Mouse (Mus musculus): ENCODE measurements around the gene Cdk20. TPM values are rescaled to one million over a fixed set of nuclear protein-coding genes. Genes with fewer than 3 reads are reported as not detected.

Gene Cdk20
- polyA plus RNA-seq, 1 experiment from 2014 or later: 21.9 TPM

GRCm38 (mm10) chr13:64416955-64417601, 15.0 kb upstream of the Cdk20 start:
- Histone ChIP-seq H3K4me2 (ENCODE audit: low read depth, low read length) (no peak overlapping the region), H3K27me3 (ENCODE audit: control insufficient read depth, insufficient read depth, low read length) (no peaks in the 10 kb centered on the region), H3K27ac (ENCODE audit: low read depth, low read length) (no peak overlapping the region), H3K4me1 (ENCODE audit: control insufficient read depth, insufficient read depth, low read length) (no peaks in the 10 kb centered on the region), H3K4me3 (ENCODE audit: low read depth, low read length) (no peak overlapping the region), H3K36me3 (ENCODE audit: control insufficient read depth, insufficient read depth, low read length) (no peaks in the 10 kb centered on the region), H3K9ac (replicated peaks; ENCODE audit: low read depth, low read length) (no peak overlapping the region), H3K9me3 (ENCODE audit: control insufficient read depth, low read length) (no peaks in the 10 kb centered on the region)
- 60% methylated on average over 5 of the region's 5 CpGs for WGBS
- ATAC-seq (ENCODE audit: low read depth): no peak

GRCm38 (mm10) chr13:64420847-64421246, 11.3 kb upstream of the Cdk20 start:
- Histone ChIP-seq H3K36me3 (ENCODE audit: control insufficient read depth, insufficient read depth, low read length) (no peaks in the 10 kb centered on the region), H3K9me3 (ENCODE audit: control insufficient read depth, low read length) (no peaks in the 10 kb centered on the region), H3K4me1 (ENCODE audit: control insufficient read depth, insufficient read depth, low read length) (no peaks in the 10 kb centered on the region), H3K27ac (ENCODE audit: low read depth, low read length) (no peak overlapping the region), H3K27me3 (ENCODE audit: control insufficient read depth, insufficient read depth, low read length) (no peaks in the 10 kb centered on the region), H3K4me2 (ENCODE audit: low read depth, low read length) (no peak overlapping the region), H3K4me3 (ENCODE audit: low read depth, low read length) (no peak overlapping the region), H3K9ac (replicated peaks; ENCODE audit: low read depth, low read length) (no peak overlapping the region)
- WGBS: 83% methylated on average over 1 of the region's 1 CpGs
- no peak for ATAC-seq (ENCODE audit: low read depth)

- Histone ChIP-seq H3K4me2 (ENCODE audit: low read depth, low read length) (no peak overlapping the region), H3K27ac (ENCODE audit: low read depth, low read length) (no peak overlapping the region), H3K4me3 (ENCODE audit: low read depth, low read length) (no peak overlapping the region), H3K27me3 (ENCODE audit: control insufficient read depth, insufficient read depth, low read length) (no peaks in the 10 kb centered on the region), H3K4me1 (ENCODE audit: control insufficient read depth, insufficient read depth, low read length) (no peaks in the 10 kb centered on the region), H3K9ac (replicated peaks; ENCODE audit: low read depth, low read length) (no peak overlapping the region), H3K9me3 (ENCODE audit: control insufficient read depth, low read length) (no peaks in the 10 kb centered on the region), H3K36me3 (ENCODE audit: control insufficient read depth, insufficient read depth, low read length) (no peaks in the 10 kb centered on the region)
- ATAC-seq (ENCODE audit: low read depth): no peak
- 72% methylated on average over 3 of the region's 3 CpGs for WGBS
Observed at GRCm38 (mm10) chr13:64421386-64421785, 10.7 kb upstream of the Cdk20 start.

GRCm38 (mm10) chr13:64421952-64422606, 10.0 kb upstream of the Cdk20 start:
- Histone ChIP-seq H3K27ac (ENCODE audit: low read depth, low read length) (no peak overlapping the region), H3K27me3 (ENCODE audit: control insufficient read depth, insufficient read depth, low read length) (no peaks in the 10 kb centered on the region), H3K9me3 (ENCODE audit: control insufficient read depth, low read length) (no peaks in the 10 kb centered on the region), H3K36me3 (ENCODE audit: control insufficient read depth, insufficient read depth, low read length) (no peaks in the 10 kb centered on the region), H3K4me3 (ENCODE audit: low read depth, low read length) (no peak overlapping the region), H3K9ac (replicated peaks; ENCODE audit: low read depth, low read length) (no peak overlapping the region), H3K4me2 (ENCODE audit: low read depth, low read length) (no peak overlapping the region), H3K4me1 (ENCODE audit: control insufficient read depth, insufficient read depth, low read length) (no peaks in the 10 kb centered on the region)
- 90% methylated on average over 7 of the region's 7 CpGs for WGBS
- ATAC-seq (ENCODE audit: low read depth): no peak

GRCm38 (mm10) chr13:64422607-64422957, 9.5 kb upstream of the Cdk20 start:
- H3K4me2 ChIP-seq (ENCODE audit: low read depth, low read length): no peak overlapping the region
- ATAC-seq (ENCODE audit: low read depth): no peak
- H3K27ac ChIP-seq (ENCODE audit: low read depth, low read length): no peak overlapping the region
- no peak overlapping the region for H3K9ac ChIP-seq (replicated peaks; ENCODE audit: low read depth, low read length)
- H3K4me3 ChIP-seq (ENCODE audit: low read depth, low read length): no peak overlapping the region
- no peaks in the 10 kb centered on the region for H3K36me3 ChIP-seq (ENCODE audit: control insufficient read depth, insufficient read depth, low read length)
- H3K9me3 ChIP-seq (ENCODE audit: control insufficient read depth, low read length): no peaks in the 10 kb centered on the region
- H3K27me3 ChIP-seq (ENCODE audit: control insufficient read depth, insufficient read depth, low read length): no peaks in the 10 kb centered on the region
- H3K4me1 ChIP-seq (ENCODE audit: control insufficient read depth, insufficient read depth, low read length): no peaks in the 10 kb centered on the region
- WGBS: 90% methylated on average over 6 of the region's 6 CpGs

GRCm38 (mm10) chr13:64424347-64424746, 7.8 kb upstream of the Cdk20 start:
- H3K27ac ChIP-seq (ENCODE audit: low read depth, low read length): no peak overlapping the region
- H3K27me3 ChIP-seq (ENCODE audit: control insufficient read depth, insufficient read depth, low read length): no peaks in the 10 kb centered on the region
- ATAC-seq (ENCODE audit: low read depth): no peak
- no peak overlapping the region for H3K9ac ChIP-seq (replicated peaks; ENCODE audit: low read depth, low read length)
- no peaks in the 10 kb centered on the region for H3K36me3 ChIP-seq (ENCODE audit: control insufficient read depth, insufficient read depth, low read length)
- no peaks in the 10 kb centered on the region for H3K4me1 ChIP-seq (ENCODE audit: control insufficient read depth, insufficient read depth, low read length)
- no peak overlapping the region for H3K4me2 ChIP-seq (ENCODE audit: low read depth, low read length)
- WGBS: 81% methylated on average over 2 of the region's 3 CpGs
- H3K9me3 ChIP-seq (ENCODE audit: control insufficient read depth, low read length): no peaks in the 10 kb centered on the region
- H3K4me3 ChIP-seq (ENCODE audit: low read depth, low read length): no peak overlapping the region

GRCm38 (mm10) chr13:64425280-64425679, 6.8 kb upstream of the Cdk20 start:
- Histone ChIP-seq H3K4me1 (ENCODE audit: control insufficient read depth, insufficient read depth, low read length) (no peaks in the 10 kb centered on the region), H3K27me3 (ENCODE audit: control insufficient read depth, insufficient read depth, low read length) (no peaks in the 10 kb centered on the region), H3K4me3 (ENCODE audit: low read depth, low read length) (no peak overlapping the region), H3K4me2 (ENCODE audit: low read depth, low read length) (no peak overlapping the region), H3K9me3 (ENCODE audit: control insufficient read depth, low read length) (no peaks in the 10 kb centered on the region), H3K9ac (replicated peaks; ENCODE audit: low read depth, low read length) (no peak overlapping the region), H3K36me3 (ENCODE audit: control insufficient read depth, insufficient read depth, low read length) (no peaks in the 10 kb centered on the region), H3K27ac (ENCODE audit: low read depth, low read length) (no peak overlapping the region)
- peak; percentile 68; the same call in 1 of the 2 replicates for ATAC-seq (ENCODE audit: low read depth)
- WGBS: 47% methylated on average over 1 of the region's 1 CpGs

- H3K36me3 ChIP-seq (ENCODE audit: control insufficient read depth, insufficient read depth, low read length): no peaks in the 10 kb centered on the region
- H3K9me3 ChIP-seq (ENCODE audit: control insufficient read depth, low read length): no peaks in the 10 kb centered on the region
- 3% methylated on average over 1 of the region's 1 CpGs for WGBS
- no peak overlapping the region for H3K4me3 ChIP-seq (ENCODE audit: low read depth, low read length)
- no peak overlapping the region for H3K9ac ChIP-seq (replicated peaks; ENCODE audit: low read depth, low read length)
- H3K4me1 ChIP-seq (ENCODE audit: control insufficient read depth, insufficient read depth, low read length): 0 out of 2 replicates have a peak, but pooled peaks cover 3% of the 10 kb centered on the region
- no peak overlapping the region for H3K27ac ChIP-seq (ENCODE audit: low read depth, low read length)
- H3K27me3 ChIP-seq (ENCODE audit: control insufficient read depth, insufficient read depth, low read length): no peaks in the 10 kb centered on the region
- H3K4me2 ChIP-seq (ENCODE audit: low read depth, low read length): no peak overlapping the region
- ATAC-seq (ENCODE audit: low read depth): no peak
Observed at GRCm38 (mm10) chr13:64429328-64429727, 2.8 kb upstream of the Cdk20 start.

- Histone ChIP-seq H3K27ac (ENCODE audit: low read depth, low read length) (no peak overlapping the region), H3K27me3 (ENCODE audit: control insufficient read depth, insufficient read depth, low read length) (no peaks in the 10 kb centered on the region), H3K9me3 (ENCODE audit: control insufficient read depth, low read length) (no peaks in the 10 kb centered on the region), H3K4me3 (ENCODE audit: low read depth, low read length) (no peak overlapping the region), H3K36me3 (ENCODE audit: control insufficient read depth, insufficient read depth, low read length) (no peaks in the 10 kb centered on the region), H3K4me2 (ENCODE audit: low read depth, low read length) (no peak overlapping the region), H3K9ac (replicated peaks; ENCODE audit: low read depth, low read length) (no peak overlapping the region), H3K4me1 (ENCODE audit: control insufficient read depth, insufficient read depth, low read length) (0 out of 2 replicates have a peak, but pooled peaks cover 3% of the 10 kb centered on the region)
- no peak for ATAC-seq (ENCODE audit: low read depth)
- WGBS: 79% methylated on average over 7 of the region's 7 CpGs
Observed at GRCm38 (mm10) chr13:64437801-64438200, 5.7 kb downstream of the Cdk20 start.

Measured in neural tube, embryonic 14.5 days (tissue).